Mouse (Mus musculus) cerebellum, postnatal 36 days (tissue): ENCODE measurements around the gene Lrp1.

Experiments
- DNase-seq, 2 experiments: peaks; one replicate each; pipeline ENCODE4 v3.0.0; 2021 to 2022; ENCODE audit warnings: mixed read lengths in 2 of 2

The Lrp1 gene

DNA sequence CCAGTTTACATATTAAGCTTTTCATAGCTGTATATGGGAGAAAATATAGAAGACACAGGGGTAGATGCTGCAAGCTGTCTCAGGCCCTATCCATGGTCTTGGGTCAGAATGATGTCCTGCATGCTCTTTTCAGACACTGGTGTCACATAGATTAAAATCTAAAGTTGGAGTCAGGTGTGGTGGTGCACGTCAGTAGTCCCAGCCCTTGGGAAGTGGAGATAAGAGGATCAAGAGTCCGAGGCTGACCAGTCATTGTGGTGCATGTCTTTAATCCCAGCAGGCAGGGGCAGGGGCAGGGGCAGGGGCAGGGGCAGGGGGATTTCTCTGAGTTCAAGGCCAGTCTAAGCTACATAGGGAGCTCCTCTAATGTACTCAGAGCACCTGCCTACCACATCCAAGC, 24.8 kb upstream of the Lrp1 start:
- no peak for DNase-seq

DNA sequence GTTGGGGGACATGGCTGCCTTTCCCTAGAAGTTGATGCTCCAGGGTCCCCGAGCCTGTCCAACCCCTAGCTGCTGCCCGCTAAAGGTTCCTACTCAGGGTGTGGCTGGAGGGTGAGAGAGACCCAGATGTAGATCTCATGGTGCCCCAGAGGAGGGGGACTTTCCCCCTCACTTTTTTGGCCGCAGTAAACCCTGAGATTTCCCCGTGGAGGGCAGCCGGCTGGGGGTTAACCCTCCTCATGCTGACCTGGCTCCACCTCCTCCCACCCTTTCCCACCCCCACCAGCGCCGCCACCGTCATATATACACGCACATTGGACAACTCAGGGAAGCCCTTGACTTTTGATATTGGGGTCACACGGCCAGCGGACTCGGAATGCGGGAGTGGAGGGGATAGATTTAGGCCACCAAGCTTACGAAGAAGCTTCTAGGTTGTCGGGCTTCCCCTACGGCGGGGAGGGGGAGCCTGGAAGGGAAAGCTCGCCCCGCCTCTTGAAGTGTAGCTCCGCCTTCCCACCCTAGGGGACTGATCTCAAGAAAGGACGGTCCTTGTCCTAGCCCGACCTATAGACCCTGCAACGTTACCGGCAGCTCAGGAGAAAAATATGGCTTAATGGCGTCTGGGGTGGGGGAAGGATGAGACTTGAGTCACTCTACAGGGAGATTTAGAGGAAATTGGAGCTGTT, 22.7 kb upstream of the Lrp1 start:
- peak; percentile 15 to 18 for DNase-seq

DNA sequence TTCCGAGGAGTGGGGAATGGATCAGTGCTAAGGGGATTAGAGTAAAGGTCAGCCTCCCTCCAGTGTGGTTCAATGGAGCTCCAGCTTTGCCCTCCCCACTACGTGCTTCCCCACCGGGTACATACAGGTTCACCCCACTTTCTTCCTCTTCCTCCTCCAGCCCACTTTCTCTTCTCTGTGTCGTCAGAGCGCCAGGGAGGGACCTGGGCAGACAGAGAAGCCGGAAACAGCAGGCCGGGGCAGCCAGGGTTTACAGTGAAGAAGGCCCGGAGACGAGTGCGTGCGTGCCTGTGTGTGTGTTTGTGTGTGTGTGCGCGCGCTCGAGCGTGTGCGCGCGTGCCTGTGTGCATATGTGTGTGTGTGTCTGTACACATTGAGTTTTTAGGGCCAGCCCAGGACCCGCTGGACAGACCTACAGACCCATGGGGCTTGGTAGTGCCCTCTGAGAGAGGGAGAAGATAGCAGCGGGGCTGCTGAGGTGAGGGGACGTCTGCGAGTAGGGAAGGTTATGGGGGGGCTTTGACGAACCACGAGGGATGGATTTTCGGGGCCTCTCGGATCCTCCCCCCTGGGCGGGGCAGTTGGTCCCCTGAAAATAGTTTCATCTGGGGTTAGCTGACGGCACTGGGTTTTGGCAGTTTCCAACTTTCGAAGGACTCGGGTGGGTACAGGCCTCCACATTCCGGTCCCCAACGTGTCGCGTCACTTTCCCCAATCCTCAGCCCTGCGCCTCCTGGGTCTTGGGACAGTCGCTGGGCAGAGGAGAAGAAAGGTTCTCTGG, 22.0 kb upstream of the Lrp1 start, which contains the start of gene Stat6:
Gene Stat6, plus strand, starts transcription at position 215 of the 781 bp plus-strand sequence.
- peak; percentile 27 to 33 for DNase-seq

DNA sequence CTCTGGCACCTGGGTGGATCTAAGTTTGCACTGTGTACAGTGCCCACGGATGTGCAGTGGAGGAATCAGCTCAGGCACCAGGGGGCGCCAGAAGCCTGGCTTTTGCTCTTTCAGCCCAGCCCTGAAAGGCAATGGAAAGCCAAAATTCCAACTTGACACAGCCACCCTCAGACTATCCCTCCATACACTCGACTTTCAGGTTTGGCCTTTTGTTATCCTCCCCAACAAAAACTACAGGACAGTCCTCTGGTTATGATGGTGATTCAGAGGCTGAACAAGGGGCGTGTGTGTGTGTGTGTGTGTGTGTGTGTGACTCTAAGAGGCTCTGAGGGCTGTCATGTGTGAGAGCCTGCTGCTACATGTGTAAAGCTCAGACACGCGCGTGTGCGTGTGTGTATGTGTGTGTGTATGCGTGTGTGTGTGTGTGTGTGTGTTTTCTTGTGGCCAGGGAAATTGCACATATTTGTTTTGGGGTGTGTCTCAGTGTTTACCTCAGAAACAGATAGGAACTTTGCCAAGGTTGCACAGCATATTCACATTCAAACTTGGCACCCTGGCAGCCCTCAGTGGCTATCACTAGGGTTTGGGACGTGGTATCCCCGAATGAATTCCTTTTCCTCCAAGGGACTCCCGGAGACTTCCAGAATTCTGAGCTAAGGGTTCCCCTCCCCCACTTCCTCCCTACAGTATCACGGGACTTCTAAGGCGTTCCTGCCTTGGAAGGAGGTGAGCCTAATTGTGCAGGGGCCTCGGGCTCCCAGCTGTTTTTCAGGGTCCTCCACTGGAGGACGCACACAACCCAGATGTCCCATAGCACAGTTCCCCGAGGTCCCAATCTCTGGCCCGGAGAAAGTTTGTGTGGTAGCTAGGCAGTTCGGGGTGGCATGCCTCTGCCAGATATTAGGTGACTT, 21.2 kb upstream of the Lrp1 start:
- peak; percentile 90 to 93 for DNase-seq

DNA sequence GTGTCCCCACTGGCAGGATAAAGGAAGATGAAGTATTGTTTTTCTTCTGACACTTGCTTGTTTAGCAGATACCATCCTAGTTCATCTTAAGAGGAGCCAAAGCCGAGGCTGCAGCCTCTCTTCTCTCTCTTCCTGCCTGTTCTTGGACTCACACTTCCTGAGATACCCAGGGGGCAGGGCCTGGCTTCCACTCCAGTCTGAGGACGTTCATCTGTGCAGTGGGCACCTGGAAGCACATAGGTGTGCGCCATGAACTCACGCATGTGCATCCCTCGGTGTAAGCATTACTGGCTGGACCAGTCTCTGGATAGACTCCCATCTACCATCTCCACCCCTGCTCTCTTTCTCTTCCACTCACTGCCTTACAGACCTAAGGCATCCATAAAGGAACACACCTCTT, 19.5 kb upstream of the Lrp1 start:
- DNase-seq, result no peak

DNA sequence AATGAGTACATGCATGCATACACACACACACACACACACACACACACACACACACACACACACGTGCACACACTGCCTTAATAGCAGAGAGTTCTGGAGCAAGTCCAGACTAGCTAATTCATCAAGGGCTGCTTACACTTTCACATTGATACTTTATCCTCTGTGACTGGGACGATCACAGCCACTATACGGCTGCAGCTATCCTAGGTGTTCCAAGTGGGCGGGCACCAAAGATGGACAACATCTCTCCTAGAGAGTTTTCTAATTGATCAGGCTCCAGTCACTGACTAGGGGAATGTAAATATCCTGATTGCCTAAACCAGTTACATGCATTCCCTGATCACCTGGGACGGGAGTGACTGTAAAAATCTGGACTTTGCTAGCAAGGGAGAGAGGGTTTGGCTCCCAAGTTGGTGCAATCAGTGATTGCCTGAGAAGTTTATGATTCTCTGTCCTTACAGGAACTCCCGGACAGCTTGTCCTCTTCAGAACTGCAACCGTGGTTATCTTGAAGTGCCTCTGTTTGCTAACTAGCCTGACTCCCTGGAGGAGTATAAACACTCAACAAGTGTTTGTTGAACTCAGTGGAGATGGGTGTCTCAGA, 11.8 kb upstream of the Lrp1 start:
- DNase-seq, result no peak

DNA sequence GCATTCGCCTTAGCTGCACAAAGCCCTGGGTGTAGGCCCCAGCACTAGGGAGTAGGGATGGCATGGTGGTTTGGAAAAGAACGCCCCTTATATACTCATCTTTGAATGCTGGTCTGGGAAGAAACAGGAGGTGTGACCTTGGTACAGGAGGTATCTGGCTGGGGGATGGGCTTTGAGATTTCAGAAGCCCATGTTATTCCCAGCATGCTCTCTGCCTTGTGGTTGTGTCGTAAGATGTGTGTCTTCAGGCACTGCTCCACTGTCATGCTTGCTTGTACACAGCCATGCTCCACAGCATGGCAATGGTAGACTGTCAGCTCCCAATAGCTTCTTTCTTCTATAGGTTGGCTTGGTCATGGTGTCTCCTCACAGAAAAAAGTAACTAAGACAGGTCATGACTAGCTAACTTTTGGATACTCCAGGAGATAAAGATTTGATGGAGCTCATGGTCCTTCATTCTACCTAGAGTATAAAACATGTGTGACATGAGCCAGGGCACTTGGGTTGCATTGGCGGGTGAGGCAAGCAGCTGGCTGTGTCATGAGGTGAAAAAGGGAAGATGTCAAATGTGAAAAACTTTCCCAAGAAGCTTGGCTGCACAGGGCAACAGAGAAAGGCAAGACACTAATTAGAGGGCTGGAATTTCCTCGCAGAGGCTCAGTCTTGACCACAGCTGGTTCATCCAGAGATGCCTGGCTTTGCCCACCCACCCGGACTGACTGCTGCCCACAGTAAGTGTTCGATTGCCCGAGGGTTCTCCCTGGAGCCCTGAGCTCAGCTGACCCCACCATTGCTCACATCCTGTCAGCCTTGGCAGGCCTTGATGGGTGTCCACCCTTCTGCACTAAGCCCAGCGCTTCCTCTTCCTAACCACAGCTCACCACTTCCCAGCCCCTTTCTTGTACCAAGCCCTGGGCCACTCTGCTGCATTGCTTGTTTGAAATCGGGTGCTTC, 10.6 kb upstream of the Lrp1 start:
- no peak for DNase-seq

DNA sequence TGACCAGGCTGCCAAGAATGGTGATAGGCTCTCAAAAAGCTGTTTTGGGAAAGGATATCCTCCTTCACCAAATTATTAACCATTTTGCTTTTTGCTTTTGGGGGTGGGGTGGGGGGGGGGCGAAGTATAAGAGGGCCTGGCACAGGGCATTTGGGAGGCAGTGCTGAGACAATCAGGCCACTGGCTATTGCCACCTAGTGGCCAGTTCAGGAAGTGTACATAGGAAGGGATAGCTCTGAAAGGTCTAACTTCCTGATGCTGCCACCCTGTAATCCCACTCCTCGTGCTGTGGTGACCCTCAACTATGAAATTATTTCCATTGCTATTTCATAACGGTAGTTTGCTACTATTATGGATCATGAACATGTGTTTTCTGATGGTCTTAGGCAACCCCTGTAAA, 5.5 kb upstream of the Lrp1 start:
- DNase-seq, result peak; percentile 52 to 74

DNA sequence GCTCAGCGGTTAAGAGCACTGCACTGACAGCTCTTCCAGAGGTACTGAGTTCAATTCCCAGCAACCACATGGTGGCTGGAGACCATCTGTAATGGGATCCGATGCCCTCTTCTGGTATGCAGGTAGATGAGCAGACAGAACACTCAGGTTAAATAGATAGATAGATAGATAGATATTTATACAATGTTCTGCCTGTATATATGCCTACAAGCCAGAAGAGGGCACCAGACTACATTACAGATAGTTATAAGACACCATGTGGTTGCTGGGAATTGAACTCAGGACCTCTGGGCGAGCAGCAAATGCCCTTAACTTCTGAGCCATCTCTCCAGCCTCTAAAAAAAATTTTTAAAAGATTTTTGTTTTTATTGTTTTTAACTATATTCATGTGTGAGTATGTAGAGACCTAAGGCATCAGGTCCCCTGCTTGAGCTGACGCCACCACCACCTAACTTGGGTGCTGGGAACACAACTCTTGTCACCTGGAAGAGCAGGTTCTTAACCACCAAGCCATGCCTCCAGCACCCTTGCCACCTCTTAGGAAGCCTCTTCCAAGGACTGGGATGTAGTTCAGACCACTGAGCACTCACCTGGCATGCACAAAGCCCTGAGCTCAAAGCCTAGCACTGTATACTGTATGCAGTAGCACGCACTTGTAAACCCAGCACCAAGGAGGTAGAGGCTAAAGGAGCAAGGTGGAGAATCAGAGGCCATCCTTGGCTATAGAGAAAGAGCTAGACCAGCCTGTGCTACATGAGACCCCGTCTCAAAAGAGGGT, 2.7 kb upstream of the Lrp1 start:
- DNase-seq, result no peak

DNA sequence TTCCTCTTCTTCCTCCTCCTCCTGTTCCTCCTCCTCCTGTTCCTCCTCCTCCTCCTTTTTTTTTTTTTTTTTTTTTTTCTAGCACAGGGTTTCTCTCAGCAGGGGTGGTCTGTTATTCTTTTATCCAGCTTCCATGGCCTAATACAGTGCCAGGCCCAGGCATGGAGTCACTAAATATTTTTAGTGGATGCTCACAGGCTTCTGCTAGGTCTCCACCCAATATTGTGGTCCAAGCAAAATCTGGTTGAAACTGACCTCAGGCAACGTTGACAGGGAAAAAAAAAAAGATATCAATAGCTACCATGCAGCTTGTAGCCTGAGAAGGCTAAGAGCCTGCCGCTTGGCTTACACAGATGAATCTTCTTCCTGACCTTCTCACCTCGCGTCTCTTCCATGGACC, 1.7 kb upstream of the Lrp1 start:
- DNase-seq, result no peak

DNA sequence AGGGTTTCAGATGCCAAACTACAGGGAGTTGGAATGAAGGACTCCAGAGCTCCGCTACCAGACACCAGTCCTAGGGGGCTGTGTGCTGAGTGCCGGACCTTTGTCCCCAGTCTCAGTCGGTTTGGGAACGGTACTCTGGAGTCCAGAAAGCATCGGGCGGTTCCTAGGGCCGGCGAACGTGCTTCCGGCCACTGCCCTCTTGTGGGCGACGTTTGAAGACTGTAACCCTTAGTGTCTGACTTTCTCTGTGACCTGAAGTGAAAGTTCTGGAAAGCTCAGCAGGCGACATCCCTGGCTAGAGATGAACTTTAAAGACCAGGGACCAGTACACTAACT, 1.1 kb upstream of the Lrp1 start:
- peak; percentile 67 to 69 for DNase-seq

DNA sequence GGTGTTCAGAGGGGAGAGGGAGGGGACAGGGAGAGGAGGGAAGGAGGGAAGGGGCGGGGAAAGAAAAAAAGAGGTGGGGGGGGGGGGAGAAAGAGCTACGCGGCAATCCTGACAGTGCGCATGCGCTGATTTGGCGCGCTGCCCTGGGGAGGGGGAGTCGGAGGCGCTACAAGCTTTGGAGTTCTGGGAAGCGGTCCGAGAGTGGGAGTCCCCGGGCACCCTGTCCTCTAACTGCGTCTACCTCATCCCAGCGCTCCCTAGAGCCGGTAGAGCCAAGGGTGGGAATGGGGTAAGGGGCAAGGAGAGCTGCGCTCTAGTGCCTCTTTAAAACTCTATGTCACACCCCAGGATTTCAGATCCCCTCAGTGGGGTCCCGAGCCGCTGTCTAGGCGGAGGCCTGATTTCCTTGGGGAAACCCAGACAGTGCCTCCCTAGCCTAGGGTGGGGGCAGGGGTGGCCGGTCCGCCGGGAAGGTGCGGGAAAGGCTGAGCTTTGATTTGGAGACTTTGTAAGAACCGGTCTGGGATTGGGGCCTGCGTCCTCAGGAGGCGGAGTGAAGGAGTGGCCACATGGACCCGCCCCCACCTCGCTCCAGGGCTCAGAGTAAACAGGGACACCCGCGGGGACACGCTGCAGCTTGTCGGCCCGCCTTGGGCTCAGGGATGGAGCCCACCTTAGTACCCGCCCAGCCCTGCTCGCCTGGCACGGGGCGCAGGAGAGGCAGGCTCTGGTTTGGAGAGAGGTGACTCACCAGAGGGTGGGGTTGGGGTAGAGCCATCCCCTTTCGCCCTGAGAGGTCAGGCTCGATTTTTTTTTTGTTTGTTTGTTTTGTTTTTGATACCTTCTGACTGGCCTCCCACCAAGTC, 476 bp upstream of the Lrp1 start:
- peak; percentile 88 to 91 for DNase-seq

DNA sequence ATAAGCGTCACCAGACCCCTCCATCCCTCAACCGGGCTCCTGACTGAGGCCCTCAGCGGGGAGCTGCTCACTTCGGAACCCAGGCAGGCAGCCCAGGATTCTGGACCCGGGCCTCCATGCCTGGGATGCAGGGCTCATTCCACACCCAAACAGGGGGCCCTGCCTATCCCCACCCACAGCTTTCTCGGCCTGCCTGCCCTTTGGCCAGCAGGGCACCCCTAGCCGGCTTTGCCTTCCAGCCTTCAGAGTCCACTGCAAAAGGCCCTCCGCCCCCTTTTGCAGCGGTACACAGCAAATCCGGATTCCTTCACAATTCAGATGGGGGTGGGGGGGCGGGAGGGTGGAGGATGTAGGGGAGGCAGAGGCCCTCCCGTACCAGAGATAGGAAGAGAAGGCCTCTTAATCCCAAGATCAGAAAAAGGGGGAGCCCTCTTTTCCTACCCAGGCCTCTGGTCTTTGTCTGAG, 975 bp downstream of the Lrp1 start:
- DNase-seq, result peak in 1 of 2 experiments; percentile 51

DNA sequence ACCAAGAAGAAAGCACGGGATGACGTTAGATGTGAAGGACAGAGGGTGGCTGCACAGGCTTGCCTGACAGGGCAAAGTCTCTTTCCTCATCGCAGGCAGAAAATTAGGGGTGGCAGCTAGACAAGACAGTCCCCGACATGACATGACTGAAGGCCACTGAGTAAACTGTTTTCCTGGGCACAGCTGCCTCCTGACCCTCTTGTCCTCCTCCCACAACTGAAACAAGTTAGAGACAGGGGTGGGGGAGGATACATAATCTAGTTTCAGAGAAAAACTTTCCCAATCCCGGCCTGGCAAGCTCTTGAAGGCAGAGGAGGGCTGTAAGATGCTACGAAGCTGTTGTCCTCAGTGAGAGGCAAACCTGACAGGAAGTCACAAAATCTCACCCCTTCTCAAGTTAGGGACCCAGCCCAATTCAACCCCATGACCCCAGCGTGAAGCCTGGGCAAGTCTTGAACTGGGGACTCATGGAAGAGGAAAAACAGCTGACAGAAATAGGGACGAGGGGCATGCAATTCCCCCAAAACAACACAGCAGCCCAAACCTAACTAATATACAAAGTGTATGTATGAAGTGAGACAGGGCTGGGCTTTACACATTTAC, 1.7 kb downstream of the Lrp1 start:
- DNase-seq, result no peak

DNA sequence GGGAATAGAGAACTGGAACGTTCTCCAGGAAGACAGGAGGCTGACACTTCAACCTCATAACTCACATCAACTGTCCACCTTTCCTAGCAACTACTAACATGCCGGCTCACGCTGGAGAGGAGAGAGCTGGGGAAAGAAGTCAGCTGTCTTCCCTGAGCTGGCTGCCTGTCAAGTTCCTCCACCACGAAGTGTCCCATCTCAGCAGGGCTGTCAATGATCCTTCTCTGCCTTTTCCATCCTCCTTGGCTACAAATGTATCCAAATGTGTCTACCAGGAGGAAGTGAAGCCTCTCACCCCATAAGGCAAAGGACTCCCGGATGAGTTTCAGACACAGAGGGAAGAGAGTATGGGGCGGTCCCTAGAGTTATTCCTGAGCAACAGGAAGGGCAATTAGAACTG, 2.8 kb downstream of the Lrp1 start:
- peak; percentile 51 to 59 for DNase-seq

DNA sequence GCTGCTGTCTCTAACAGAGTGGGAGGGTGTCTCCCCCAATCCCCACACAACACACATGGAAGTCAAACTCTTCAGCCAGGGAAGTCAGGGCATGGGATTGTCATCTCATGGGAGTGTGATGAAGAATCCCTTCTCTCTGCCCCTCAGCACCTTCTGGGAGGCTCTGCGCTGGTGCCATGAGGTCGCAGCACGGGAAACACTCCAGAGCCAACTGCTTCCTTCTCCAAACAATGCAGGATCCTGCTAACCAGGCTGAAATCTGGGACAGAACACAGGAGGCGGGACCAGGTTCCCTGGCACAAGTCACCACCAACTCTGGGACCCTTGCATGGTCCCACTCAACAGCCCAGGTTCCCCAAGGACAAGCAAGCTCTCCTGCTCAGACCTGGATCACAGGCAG, 3.7 kb downstream of the Lrp1 start:
- peak; percentile 64 to 65 for DNase-seq

DNA sequence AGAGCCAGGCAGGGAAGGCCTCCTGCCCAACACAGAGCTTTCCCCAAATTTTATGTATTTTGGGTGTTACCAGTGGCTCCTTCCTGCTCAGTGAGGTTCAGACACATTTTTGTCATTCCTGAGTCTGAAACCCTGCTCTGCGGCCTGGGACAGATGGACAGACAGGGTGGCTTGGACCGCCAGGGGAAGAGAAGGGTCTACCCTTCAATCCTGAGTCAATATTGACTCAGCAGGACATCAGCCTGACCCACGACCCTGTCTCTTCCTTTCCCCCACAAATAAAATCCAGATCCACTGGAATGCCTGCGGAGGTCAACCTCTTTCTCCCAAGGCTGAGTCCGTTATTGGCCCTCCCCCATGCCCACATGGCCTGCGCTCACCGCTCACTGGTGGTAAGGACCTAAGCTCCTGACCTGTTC, 4.7 kb downstream of the Lrp1 start:
- DNase-seq, result no peak

DNA sequence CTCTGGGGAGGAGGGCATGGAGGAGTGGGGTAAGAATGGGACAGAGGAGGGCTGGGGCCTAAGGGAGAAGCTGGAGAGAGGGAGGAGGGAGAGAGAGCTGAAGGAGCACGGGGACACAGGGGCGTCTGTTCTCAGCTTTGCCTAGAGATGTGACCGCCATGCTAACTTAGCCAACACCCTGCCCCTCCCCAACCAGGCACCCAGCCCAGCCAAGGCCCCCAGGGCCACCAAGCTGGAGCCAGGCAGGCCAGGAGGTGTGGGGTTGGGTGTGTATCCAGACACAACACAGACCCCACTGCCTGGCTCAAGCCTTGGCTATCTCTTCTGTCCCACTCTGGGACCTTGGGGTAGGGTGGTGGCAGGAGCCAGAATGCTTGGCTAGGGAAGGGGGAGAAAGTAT, 5.4 kb downstream of the Lrp1 start:
- DNase-seq, result no peak

DNA sequence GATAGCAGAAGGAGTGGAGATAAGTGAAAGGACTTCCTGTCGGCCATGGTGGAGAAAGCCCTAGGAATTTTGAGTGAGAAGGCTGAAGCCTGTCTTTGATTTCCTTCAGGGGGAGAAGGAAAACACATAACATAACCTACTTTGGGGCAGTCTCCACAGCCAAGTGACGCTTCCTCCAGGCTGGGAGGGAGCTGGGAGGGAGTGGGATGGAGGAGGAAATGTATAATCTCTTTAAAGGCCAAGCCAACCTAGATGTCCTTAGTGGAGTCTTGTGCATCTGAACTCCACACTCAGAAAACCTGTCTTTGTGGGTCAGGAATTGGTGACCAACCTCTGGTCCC, 5.9 kb downstream of the Lrp1 start:
- DNase-seq, result no peak
